Mouse (Mus musculus) embryonic fibroblast, embryonic 13.5 days (primary cell): ENCODE measurements around the gene Scarb1.

Source experiments
- CTCF ChIP-seq: IDR thresholded peaks from 2 replicates; pipeline ENCODE4 v1.5.1; 2011; ENCODE audit warnings: mild to moderate bottlenecking, control low read depth, low read length, moderate library complexity, borderline replicate concordance; ENCODE audit not compliant: insufficient read depth
- POLR2A ChIP-seq: IDR thresholded peaks from 2 replicates; pipeline ENCODE4 v1.6.1; 2011; ENCODE audit warnings: low read depth, mild to moderate bottlenecking, control low read depth, low read length, moderate library complexity

DNA sequence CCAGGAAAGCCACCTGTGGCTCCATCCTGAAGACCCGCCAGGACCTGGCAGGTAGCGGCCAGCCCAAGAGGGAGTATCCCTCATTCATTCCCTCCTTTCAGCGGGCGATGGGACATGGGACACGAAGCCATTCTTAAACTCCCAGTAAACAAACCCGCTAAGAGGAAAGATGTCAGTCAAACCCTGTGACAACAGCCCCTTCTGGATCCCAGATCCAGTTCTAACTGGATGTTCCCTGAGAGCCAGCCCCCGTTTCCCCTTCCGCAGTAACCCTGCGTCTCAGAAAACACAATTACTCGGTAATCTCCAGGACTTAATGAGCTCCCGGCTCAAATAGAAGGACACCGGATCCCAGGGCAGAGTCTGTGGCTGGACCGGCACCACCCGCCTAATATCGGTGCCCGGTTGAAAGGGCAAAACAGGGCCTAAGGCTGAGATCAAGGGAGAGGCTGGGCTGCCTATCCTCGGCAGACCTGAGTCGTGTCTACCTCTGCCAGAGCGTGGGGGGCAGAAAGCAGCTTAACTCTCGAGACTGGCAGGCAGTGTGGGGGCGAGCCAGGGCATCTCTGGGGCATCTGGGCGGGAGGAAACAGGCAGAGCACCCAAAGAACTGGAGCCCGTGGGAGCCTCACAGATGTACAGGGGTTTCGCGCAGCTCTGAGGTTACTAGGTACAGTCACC is 903 bp downstream of the Scarb1 start:
- TF ChIP-seq CTCF = no peak
- no peak for TF ChIP-seq POLR2A
